Mouse (Mus musculus): ENCODE data around the gene Rps13.

- TF ChIP-seq POLR2A (IDR thresholded peaks at IDR 0.05; ENCODE audit: borderline replicate concordance, extremely low read depth, low read depth, low read length) (no peak), CTCF (IDR thresholded peaks at IDR 0.05; ENCODE audit: insufficient read depth, low read length) (no peak)
Observed at GRCm38 (mm10) chr7:116374284-116374683, 40.3 kb upstream of the Rps13 start.

Data from lung, adult 2 months (tissue).